Mouse (Mus musculus): ENCODE results near the gene Pak6. TPM values are rescaled to one million over a fixed set of nuclear protein-coding genes. Genes with fewer than 3 reads are reported as not detected.

Pak6 gene
- polyA plus RNA-seq, 1 experiment from 2014 or later = 1.0 TPM

GRCm38 (mm10) chr2:118682544-118683260, 19.6 kb downstream of the Pak6 start:
- Histone ChIP-seq H3K9ac (no peak overlapping the region), H3K4me3 (replicated peaks) (no peak overlapping the region), H3K36me3 (no peaks in the 10 kb centered on the region), H3K27ac (no peak overlapping the region), H3K9me3 (replicated peaks) (no peaks in the 10 kb centered on the region), H3K27me3 (peaks cover 31% of the 10 kb centered on the region), H3K4me2 (no peak overlapping the region), H3K4me1 (replicated peaks) (peaks cover 19% of the 10 kb centered on the region)
- no peak for DNase-seq
- 29% methylated on average over 8 of the region's 8 CpGs for WGBS (ENCODE audit: insufficient replicate concordance)
- no peak for ATAC-seq (ENCODE audit: low read depth)

DNA sequence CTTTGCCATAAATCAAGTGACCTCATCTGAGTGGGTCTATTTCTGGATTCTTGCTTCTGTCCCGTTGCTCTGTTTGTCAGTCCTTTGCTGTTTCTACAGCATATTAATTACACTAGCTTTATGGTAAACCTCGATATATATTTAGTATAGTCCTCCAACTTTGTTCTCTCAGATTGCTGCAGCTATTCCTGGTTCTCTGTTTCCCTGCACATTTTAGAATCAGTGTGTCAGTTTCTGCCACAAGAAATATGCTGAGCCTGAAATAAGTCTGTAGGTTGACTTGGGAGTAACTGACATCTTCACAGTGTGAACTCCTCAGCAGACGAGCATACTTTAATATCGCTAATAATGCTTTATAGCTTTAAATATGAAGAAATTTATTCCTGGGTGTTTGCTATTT, 22.0 kb downstream of the Pak6 start:
- no peaks in the 10 kb centered on the region for H3K9me3 ChIP-seq (replicated peaks)
- H3K4me3 ChIP-seq (replicated peaks) = no peak overlapping the region
- H3K9ac ChIP-seq = no peak overlapping the region
- WGBS (ENCODE audit: insufficient replicate concordance) = 76% methylated on average over 4 of the region's 4 CpGs
- peaks cover 12% of the 10 kb centered on the region for H3K4me1 ChIP-seq (replicated peaks)
- ATAC-seq (ENCODE audit: low read depth) (no peak), DNase-seq (no peak)
- no peak overlapping the region for H3K4me2 ChIP-seq
- H3K36me3 ChIP-seq = no peaks in the 10 kb centered on the region
- H3K27ac ChIP-seq = no peak overlapping the region
- peaks cover 13% of the 10 kb centered on the region for H3K27me3 ChIP-seq

DNA sequence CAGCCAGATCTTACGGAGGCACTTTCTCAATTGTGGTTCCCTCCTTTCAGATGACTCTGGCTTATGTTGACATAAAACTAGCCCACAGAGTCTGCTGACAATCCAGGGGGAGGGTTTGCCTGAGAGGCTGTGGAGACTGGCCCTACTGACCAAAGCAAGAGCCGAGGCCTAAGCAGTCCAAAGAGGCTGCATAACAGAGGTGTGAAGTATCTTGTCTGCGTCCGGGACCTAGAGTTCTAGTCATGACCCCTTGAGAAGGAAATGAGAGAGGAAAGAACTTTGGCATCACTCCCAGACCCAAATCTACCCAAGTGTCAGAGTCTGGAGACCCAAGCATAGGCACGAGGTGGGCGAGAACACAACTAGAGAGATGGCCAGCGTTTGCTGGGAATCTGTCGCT, 23.6 kb downstream of the Pak6 start:
- Histone ChIP-seq H3K9ac (no peak overlapping the region), H3K27me3 (peaks cover 6% of the 10 kb centered on the region), H3K27ac (no peak overlapping the region), H3K9me3 (replicated peaks) (no peaks in the 10 kb centered on the region), H3K4me2 (no peak overlapping the region), H3K4me3 (replicated peaks) (no peak overlapping the region), H3K36me3 (no peaks in the 10 kb centered on the region), H3K4me1 (replicated peaks) (peaks cover 12% of the 10 kb centered on the region)
- WGBS (ENCODE audit: insufficient replicate concordance) = 71% methylated on average over 8 of the region's 8 CpGs
- ATAC-seq (ENCODE audit: low read depth) (no peak), DNase-seq (no peak)

DNA sequence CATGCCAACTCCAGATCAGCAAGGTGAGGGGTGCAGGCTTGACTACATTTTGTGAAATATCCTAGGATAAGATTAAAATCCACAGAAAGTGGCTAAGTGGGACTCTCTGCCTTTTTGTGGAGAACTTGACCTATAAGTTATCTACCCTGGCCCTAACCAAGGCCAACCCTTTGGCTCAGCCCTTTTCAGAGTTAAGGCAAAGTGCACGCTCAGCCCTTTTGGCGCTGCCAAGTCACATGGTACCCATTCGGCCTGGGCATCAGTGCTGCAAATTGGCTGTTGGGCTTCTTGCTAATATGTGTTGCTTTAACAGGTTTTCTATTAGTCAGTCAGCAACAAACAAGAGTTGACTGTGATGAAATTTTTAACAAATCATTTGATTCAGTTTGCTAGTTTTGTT, 24.7 kb downstream of the Pak6 start:
- Histone ChIP-seq H3K27me3 (peaks cover 8% of the 10 kb centered on the region), H3K36me3 (no peaks in the 10 kb centered on the region), H3K4me2 (no peak overlapping the region), H3K4me3 (replicated peaks) (no peak overlapping the region), H3K9me3 (replicated peaks) (no peaks in the 10 kb centered on the region), H3K9ac (no peak overlapping the region), H3K4me1 (replicated peaks) (peaks cover 4% of the 10 kb centered on the region), H3K27ac (no peak overlapping the region)
- WGBS (ENCODE audit: insufficient replicate concordance) = 78% methylated on average over 3 of the region's 3 CpGs
- DNase-seq (no peak), ATAC-seq (ENCODE audit: low read depth) (no peak)

- ATAC-seq (ENCODE audit: low read depth) (no peak), DNase-seq (no peak)
- no peaks in the 10 kb centered on the region for H3K4me1 ChIP-seq (replicated peaks)
- no peak overlapping the region for H3K27ac ChIP-seq
- no peaks in the 10 kb centered on the region for H3K9me3 ChIP-seq (replicated peaks)
- 62% methylated on average over 10 of the region's 10 CpGs for WGBS (ENCODE audit: insufficient replicate concordance)
- no peak overlapping the region for H3K9ac ChIP-seq
- H3K4me2 ChIP-seq = no peak overlapping the region
- no peak overlapping the region for H3K4me3 ChIP-seq (replicated peaks)
- no peaks in the 10 kb centered on the region for H3K36me3 ChIP-seq
- H3K27me3 ChIP-seq = peaks cover 18% of the 10 kb centered on the region
Measured at GRCm38 (mm10) chr2:118689875-118690274, 26.8 kb downstream of the Pak6 start.

GRCm38 (mm10) chr2:118693370-118693966, 30.4 kb downstream of the Pak6 start:
- Histone ChIP-seq H3K4me1 (replicated peaks) (peaks cover 9% of the 10 kb centered on the region), H3K36me3 (no peaks in the 10 kb centered on the region), H3K9ac (no peak overlapping the region), H3K4me3 (replicated peaks) (no peak overlapping the region), H3K27ac (no peak overlapping the region), H3K9me3 (replicated peaks) (no peaks in the 10 kb centered on the region), H3K27me3 (peaks cover 40% of the 10 kb centered on the region), H3K4me2 (no peak overlapping the region)
- no peak for DNase-seq
- no peak for ATAC-seq (ENCODE audit: low read depth)
- WGBS (ENCODE audit: insufficient replicate concordance) = 81% methylated on average over 19 of the region's 19 CpGs

DNA sequence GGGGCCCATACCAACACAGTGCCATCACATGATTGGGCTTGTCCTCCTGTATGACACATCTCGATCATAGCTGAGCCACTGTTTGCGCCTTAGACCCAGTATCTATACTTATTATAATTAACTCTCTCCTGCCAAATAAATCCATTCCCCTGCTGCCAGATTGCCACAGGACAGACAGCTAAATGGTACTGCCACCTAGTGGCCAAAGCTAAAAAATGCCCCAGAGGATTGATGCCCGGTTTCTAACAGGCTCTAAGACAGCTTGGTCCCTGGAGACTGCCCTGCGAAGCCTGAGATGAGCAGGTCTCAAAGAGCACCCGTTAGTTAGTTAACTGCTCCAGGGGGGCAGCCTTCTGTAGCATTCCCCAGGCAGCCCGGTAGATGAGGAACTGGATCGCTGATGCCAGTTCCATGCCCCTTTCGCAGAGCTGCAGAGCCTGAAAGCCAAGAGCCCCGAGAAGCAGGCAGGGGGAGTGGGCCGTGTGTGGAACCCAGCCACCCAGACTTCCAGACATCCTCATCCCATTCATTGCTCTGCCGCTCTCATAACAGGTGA, 32.7 kb downstream of the Pak6 start:
- no peak overlapping the region for H3K27ac ChIP-seq
- H3K9ac ChIP-seq = no peak overlapping the region
- H3K4me1 ChIP-seq (replicated peaks) = peaks cover 18% of the 10 kb centered on the region
- peaks cover 54% of the 10 kb centered on the region for H3K27me3 ChIP-seq
- H3K4me2 ChIP-seq = no peak overlapping the region
- peak; percentile 48 for DNase-seq
- no peaks in the 10 kb centered on the region for H3K9me3 ChIP-seq (replicated peaks)
- no peaks in the 10 kb centered on the region for H3K36me3 ChIP-seq
- no peak overlapping the region for H3K4me3 ChIP-seq (replicated peaks)
- ATAC-seq (ENCODE audit: low read depth) = no peak
- WGBS (ENCODE audit: insufficient replicate concordance) = 27% methylated on average over 11 of the region's 11 CpGs

DNA sequence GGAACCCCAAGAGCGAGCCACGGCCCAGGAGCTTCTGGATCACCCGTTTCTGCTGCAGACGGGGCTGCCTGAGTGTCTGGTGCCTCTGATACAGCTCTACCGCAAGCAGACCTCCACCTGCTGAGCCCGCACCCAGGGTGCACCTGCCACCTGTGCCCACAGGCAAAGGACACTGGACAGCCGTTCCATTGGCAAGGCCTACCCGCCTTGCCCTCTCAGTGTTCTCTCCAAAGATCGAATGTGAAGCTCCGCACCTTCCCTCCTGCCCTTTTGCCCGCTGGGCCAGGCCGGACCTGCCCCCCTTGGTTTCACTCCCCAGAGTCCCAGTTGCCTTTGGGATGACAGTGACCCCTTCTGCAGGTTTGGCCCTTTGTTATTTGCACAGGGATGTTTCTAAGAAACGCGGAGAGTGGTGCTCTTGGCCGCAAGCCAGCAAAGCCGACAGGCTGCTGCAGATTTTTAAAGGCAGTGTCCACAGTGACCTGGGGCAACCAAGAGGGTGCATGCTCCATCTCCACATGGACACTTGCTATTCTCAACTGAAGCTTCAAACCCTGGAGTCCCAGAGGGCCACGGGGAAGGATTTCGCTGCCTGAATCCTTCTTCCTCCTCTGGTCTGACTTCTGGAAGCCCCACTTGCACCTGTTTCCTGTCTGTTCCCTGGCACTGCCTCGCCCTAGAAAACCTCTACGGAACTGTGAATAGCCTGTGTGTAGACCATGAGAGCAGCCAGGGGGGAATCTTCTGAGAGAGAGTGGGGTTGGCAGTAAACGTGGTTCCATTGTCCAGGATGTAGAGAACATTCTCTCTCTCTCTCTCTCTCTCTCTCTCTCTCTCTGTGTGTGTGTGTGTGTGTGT, 33.6 kb downstream of the Pak6 start:
- Histone ChIP-seq H3K9me3 (replicated peaks) (no peaks in the 10 kb centered on the region), H3K9ac (no peak overlapping the region), H3K4me3 (replicated peaks) (no peak overlapping the region), H3K36me3 (no peaks in the 10 kb centered on the region), H3K27me3 (peaks cover 63% of the 10 kb centered on the region), H3K4me1 (replicated peaks) (peaks cover 20% of the 10 kb centered on the region), H3K27ac (no peak overlapping the region), H3K4me2 (no peak overlapping the region)
- DNase-seq (no peak), ATAC-seq (ENCODE audit: low read depth) (no peak; the same call in 1 of the 2 replicates)
- 55% methylated on average over 21 of the region's 21 CpGs for WGBS (ENCODE audit: insufficient replicate concordance)

GRCm38 (mm10) chr2:118697311-118697877, 34.3 kb downstream of the Pak6 start:
- H3K4me1 ChIP-seq (replicated peaks) = peaks cover 22% of the 10 kb centered on the region
- DNase-seq = no peak
- no peak overlapping the region for H3K4me3 ChIP-seq (replicated peaks)
- no peaks in the 10 kb centered on the region for H3K36me3 ChIP-seq
- H3K27me3 ChIP-seq = peaks cover 69% of the 10 kb centered on the region
- no peak overlapping the region for H3K9ac ChIP-seq
- no peak overlapping the region for H3K4me2 ChIP-seq
- H3K9me3 ChIP-seq (replicated peaks) = no peaks in the 10 kb centered on the region
- no peak for ATAC-seq (ENCODE audit: low read depth)
- WGBS (ENCODE audit: insufficient replicate concordance) = 46% methylated on average over 5 of the region's 5 CpGs
- no peak overlapping the region for H3K27ac ChIP-seq

DNA sequence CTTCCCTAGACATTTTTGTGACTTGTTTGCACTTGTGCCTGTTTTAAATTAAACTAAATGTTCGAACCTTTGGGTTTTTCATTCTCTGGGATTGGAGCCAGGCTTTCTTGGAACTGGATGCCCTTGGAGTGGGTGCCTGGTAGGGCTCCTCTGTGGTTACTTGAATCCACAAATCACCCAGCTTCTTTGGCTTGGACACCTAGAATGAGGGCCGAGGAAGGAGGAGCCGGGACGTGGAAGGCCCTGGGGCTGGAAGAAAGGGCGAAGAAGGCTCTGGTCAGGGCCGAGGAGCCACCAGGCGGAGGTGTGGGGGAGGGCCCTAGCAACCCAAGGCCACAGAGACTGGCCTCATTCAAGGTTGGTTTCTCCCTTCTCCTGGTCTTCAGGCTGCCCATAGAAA, 34.9 kb downstream of the Pak6 start:
- 42% methylated on average over 7 of the region's 7 CpGs for WGBS (ENCODE audit: insufficient replicate concordance)
- H3K36me3 ChIP-seq = no peaks in the 10 kb centered on the region
- no peak overlapping the region for H3K4me3 ChIP-seq (replicated peaks)
- no peak overlapping the region for H3K4me2 ChIP-seq
- no peak overlapping the region for H3K9ac ChIP-seq
- H3K27ac ChIP-seq = no peak overlapping the region
- no peak for DNase-seq
- no peaks in the 10 kb centered on the region for H3K9me3 ChIP-seq (replicated peaks)
- no peak for ATAC-seq (ENCODE audit: low read depth)
- H3K4me1 ChIP-seq (replicated peaks) = peaks cover 28% of the 10 kb centered on the region
- H3K27me3 ChIP-seq = peaks cover 74% of the 10 kb centered on the region
